Mouse (Mus musculus) liver, postnatal 0 days (tissue): ENCODE measurements around the gene Gatad2b. TPM values are rescaled to one million over a fixed set of nuclear protein-coding genes. Genes with fewer than 3 reads are reported as not detected.

Source experiments
- ATAC-seq: fragments of 200-750 bp; cut with Nextera tagmentation; 2 replicates; pipeline ENCODE4 v1.8.0; 2017; ENCODE audit warnings: mild to moderate bottlenecking, moderate library complexity
- DNase-seq: peaks from one replicate; pipeline ENCODE4 v3.0.0-alpha.2; 2016
- H3K27ac ChIP-seq: fragments of 300-500 bp; sonication (generic); 2 replicates; pipeline ENCODE4 v1.5.1; 2014; ENCODE audit warnings: antibody characterized with exemption, moderate library complexity, mild to moderate bottlenecking, low read depth
- H3K27me3 ChIP-seq: fragments of 300-500 bp; sonication (generic); 2 replicates; pipeline ENCODE4 v1.6.1; 2014; ENCODE audit warnings: low read length, control low read depth, mixed read lengths; ENCODE audit not compliant: insufficient read depth
- H3K36me3 ChIP-seq: fragments of 300-500 bp; sonication (generic); replicated peaks from 2 replicates; pipeline ENCODE4 v1.6.1; 2014; ENCODE audit warnings: mild to moderate bottlenecking, control low read depth, low read length, moderate library complexity, mixed read lengths; ENCODE audit not compliant: insufficient read depth
- H3K4me1 ChIP-seq: fragments of 300-500 bp; sonication (generic); 2 replicates; pipeline ENCODE4 v1.6.1; 2014; ENCODE audit warnings: antibody characterized with exemption, mild to moderate bottlenecking, control low read depth; ENCODE audit not compliant: insufficient read depth
- H3K4me2 ChIP-seq: fragments of 300-500 bp; sonication (generic); 2 replicates; pipeline ENCODE4 v1.6.1; 2014; ENCODE audit warnings: low read depth, mild to moderate bottlenecking, low read length, moderate library complexity, mixed read lengths
- H3K4me3 ChIP-seq: fragments of 300-500 bp; sonication (generic); 2 replicates; pipeline ENCODE4 v1.5.1; 2014; ENCODE audit warnings: low read depth, low read length
- H3K9ac ChIP-seq: fragments of 300-500 bp; sonication (generic); replicated peaks from 2 replicates; pipeline ENCODE4 v1.6.1; 2014; ENCODE audit warnings: mild to moderate bottlenecking, moderate library complexity
- H3K9me3 ChIP-seq: fragments of 300-500 bp; sonication (generic); 2 replicates; pipeline ENCODE4 v1.6.1; 2016; ENCODE audit warnings: mild to moderate bottlenecking, control low read depth, low read length, mixed read lengths
- CTCF ChIP-seq: sonication (generic); IDR thresholded peaks from 2 replicates; pipeline ENCODE4 v1.5.1; 2016; ENCODE audit warnings: antibody characterized with exemption, low read depth
- EP300 ChIP-seq: IDR thresholded peaks from 2 replicates; pipeline ENCODE4 v1.6.1; 2016; ENCODE audit warnings: antibody characterized with exemption, low read depth, mild to moderate bottlenecking
- WGBS: fragments of 180-500 bp; shearing (Covaris S2); extraction: QIAGEN DNeasy Blood & Tissue Kit; methylation state at CpG from one replicate; pipeline ENCODE4 v1.1.7; 2014; ENCODE audit not compliant: insufficient replicate concordance; 5-methylcytosine and 5-hydroxymethylcytosine counted together
- polyA plus RNA-seq: library from polyadenylated mRNA; unstranded; fragments of >200 nt; fragmentation: Nextera tagmentation; extraction: Ambion mirVana; gene quantifications from 2 replicates; pipeline ENCODE4 v1.2.1, GENCODE M21; 2015

Gene Gatad2b
- polyA plus RNA-seq, 1 experiment from 2014 or later = 3.1 TPM

DNA sequence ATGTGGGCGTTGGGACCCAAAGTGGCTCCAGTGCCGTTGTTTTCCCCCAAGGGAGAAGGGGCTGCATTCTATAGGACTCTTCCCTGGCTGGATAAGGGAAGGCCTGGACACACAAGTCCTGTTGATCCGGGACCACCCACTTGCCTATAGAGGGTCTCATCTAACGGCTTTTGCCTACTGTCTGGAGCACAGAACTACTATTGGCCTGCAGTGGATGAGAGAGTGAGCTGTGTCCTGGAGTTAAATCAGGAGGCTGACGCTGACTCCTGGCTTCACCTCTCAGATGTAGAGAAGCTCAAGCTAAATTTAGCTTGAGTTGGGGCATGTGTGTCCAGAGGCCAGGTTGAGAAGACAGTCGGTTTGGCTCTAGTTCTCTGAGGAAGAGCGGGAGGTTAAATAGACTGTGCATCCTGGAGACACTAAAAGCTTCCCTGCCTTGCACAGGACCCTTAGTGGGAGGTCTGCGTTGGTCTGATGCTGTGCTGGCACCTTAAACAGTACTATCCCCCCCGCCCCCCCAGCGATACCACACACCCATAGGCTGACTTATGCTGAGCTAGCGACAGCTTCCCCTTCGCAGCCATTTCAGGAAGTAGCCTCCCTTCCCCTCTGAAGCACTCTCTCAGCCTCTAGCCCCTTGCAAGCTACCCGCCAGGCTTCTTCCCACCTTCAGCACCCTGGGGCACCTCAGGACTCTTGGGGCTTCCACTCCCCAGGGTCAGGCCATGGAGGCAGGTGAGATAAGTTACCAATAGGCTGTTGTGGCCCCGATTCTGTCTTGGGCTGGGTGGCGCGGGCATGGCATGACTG is 26.8 kb upstream of the Gatad2b start:
- peak; percentile 5 for ATAC-seq
- Histone ChIP-seq H3K9ac (peak overlapping the region; percentile 81), H3K4me1 (peaks cover 27% of the 10 kb centered on the region), H3K36me3 (peaks cover 36% of the 10 kb centered on the region), H3K4me3 (peak overlapping the region; percentile 76), H3K9me3 (no peaks in the 10 kb centered on the region), H3K27ac (peak overlapping the region; percentile 98), H3K27me3 (no peaks in the 10 kb centered on the region), H3K4me2 (peak overlapping the region; percentile 87)
- TF ChIP-seq CTCF (no peak), EP300 (no peak)
- peak; percentile 58 for DNase-seq
- 12% methylated on average over 16 of the region's 16 CpGs for WGBS

DNA sequence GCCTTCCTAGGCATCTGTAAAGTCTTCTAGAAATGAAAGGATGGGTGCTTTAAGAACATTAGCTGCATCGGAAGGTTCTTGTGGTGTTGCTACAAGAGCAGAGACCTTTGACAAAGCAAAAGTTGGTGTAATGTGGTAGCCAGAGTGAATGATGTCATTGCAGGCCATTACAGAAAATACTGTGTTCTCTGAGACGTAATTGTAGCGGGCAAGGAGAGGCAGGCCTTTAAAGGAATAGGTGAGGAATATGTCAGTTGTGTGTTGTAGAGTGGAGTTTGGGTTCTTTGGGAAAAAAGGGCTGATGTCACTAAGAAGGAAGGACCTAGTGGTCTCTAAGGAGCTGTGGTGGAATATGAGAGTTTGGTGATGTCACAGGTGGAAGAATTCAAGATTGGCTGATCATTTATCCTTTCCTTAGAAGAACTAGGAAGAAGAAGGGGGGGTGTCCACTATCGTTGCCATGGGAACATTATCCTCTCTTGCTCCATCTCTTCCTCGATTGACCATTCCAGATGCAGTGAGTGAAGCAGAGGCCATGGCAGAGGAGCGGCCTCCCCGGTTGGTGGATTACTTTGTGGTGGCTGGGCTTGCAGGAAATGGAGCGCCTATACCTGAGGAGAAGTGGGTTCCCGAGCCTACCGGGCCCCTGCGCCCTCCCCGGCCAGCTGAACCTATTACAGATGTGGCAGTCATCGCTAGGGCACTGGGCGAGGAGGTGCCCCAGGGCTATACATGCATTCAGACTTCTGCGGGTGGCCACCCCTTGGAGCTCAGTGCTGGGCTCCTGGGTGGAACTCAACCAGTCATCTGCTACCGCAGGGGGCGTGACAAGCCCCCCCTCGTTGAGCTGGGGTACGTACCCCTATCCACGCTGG is 25.8 kb upstream of the Gatad2b start:
- Histone ChIP-seq H3K4me1 (peaks cover 27% of the 10 kb centered on the region), H3K4me3 (peak overlapping the region; percentile 76), H3K36me3 (peaks cover 34% of the 10 kb centered on the region), H3K4me2 (peak overlapping the region; percentile 87), H3K27ac (peak overlapping the region; percentile 98), H3K9ac (peak overlapping the region; percentile 81), H3K9me3 (no peaks in the 10 kb centered on the region), H3K27me3 (no peaks in the 10 kb centered on the region)
- ATAC-seq (no peak), DNase-seq (no peak)
- 71% methylated on average over 20 of the region's 20 CpGs for whole genome bisulfite sequencing
- TF ChIP-seq EP300 (no peak), CTCF (no peak)

DNA sequence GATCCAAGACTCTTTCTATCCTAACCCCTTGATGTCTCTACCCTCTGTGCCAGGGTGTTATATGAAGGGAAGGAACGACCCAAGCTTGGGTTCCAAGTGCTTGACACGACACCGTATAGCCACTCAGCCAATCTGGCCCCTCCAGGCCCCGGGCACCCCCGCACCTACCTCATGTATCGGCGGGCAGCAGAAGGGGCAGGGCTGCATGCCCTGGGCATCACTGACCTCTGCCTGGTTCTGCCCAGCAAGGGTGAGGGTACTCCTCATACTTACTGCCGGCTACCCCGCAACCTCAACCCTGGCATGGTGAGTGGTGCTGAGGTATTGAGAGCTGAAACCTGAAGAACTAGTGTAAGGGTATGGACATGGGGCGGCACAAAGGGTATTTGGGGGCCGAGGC is 24.8 kb upstream of the Gatad2b start:
- DNase-seq = no peak
- Histone ChIP-seq H3K9ac (no peak overlapping the region), H3K4me1 (peaks cover 27% of the 10 kb centered on the region), H3K4me2 (no peak overlapping the region), H3K27ac (no peak overlapping the region), H3K36me3 (peaks cover 28% of the 10 kb centered on the region), H3K4me3 (no peak overlapping the region), H3K27me3 (no peaks in the 10 kb centered on the region), H3K9me3 (no peaks in the 10 kb centered on the region)
- TF ChIP-seq CTCF = no peak
- no peak for TF ChIP-seq EP300
- WGBS = 89% methylated on average over 11 of the region's 11 CpGs
- ATAC-seq = no peak

DNA sequence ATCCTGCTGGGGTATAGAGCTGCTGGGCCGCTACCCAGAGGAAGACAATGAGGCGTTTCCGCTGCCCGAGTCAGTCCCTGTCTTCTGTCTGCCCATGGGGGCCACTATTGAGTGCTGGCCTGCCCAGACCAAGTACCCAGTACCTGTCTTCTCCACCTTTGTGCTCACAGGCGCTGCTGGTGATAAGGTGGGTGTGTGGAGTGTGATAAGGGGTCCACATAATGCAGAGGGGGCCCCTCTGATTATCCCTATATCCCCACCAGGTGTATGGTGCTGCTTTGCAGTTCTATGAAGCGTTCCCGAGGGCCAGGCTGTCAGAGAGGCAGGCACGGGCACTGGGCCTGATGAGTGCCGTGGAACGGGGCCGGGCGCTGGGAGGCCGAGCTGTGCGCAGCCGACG is 24.0 kb upstream of the Gatad2b start:
- no peak for DNase-seq
- no peak overlapping the region for H3K9ac ChIP-seq
- TF ChIP-seq EP300 (no peak), CTCF (no peak)
- no peaks in the 10 kb centered on the region for H3K9me3 ChIP-seq
- no peaks in the 10 kb centered on the region for H3K27me3 ChIP-seq
- ATAC-seq = no peak
- H3K4me3 ChIP-seq = no peak overlapping the region
- H3K4me2 ChIP-seq = no peak overlapping the region
- 90% methylated on average over 16 of the region's 16 CpGs for WGBS
- peaks cover 27% of the 10 kb centered on the region for H3K36me3 ChIP-seq
- no peak overlapping the region for H3K27ac ChIP-seq
- peaks cover 27% of the 10 kb centered on the region for H3K4me1 ChIP-seq

DNA sequence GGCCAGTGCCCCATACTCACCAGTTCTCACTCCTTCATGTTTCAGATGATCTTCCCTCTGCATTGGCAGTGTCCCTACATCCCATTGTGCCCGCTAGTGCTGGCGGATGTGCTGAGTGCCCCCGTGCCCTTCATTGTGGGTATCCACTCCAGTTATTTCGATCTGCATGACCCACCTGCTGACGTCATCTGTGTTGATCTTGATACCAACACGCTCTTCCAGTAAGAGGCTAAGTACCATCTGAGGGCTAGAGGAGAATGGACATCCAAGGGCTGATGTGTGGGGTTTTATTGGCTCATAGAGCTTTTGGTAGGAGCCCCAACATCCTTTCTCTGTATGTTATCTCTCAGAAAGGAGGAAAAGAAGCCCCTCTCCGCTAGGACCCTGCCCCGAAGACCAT is 22.2 kb upstream of the Gatad2b start:
- no peak for TF ChIP-seq EP300
- TF ChIP-seq CTCF = no peak
- no peak overlapping the region for H3K4me3 ChIP-seq
- no peak overlapping the region for H3K9ac ChIP-seq
- 82% methylated on average over 8 of the region's 8 CpGs for WGBS
- H3K36me3 ChIP-seq = peaks cover 35% of the 10 kb centered on the region
- no peak overlapping the region for H3K27ac ChIP-seq
- no peak overlapping the region for H3K4me2 ChIP-seq
- no peaks in the 10 kb centered on the region for H3K27me3 ChIP-seq
- no peak for DNase-seq
- no peak for ATAC-seq
- H3K9me3 ChIP-seq = no peaks in the 10 kb centered on the region
- H3K4me1 ChIP-seq = peaks cover 19% of the 10 kb centered on the region

DNA sequence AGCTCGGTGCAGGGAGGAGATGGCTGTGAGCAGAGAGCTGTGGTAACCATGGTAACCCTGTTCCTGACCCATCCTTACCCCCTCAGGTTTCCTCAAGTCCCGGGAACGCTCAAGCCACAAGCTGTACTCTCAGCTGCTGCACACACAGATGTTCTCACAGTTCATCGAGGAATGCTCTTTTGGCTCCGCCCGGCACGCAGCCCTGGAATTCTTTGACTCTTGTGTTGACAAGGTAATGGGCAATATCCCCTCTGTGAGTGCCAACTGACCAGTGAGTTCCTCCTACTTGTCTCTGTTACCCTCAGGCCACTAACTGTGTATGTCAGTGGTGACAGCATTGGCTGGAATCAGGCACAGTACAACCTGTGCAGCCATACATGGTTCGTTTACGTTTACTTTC is 20.8 kb upstream of the Gatad2b start:
- Histone ChIP-seq H3K9me3 (no peaks in the 10 kb centered on the region), H3K27ac (no peak overlapping the region), H3K4me1 (peaks cover 10% of the 10 kb centered on the region), H3K36me3 (peaks cover 43% of the 10 kb centered on the region), H3K4me2 (no peak overlapping the region), H3K9ac (no peak overlapping the region), H3K4me3 (no peak overlapping the region), H3K27me3 (no peaks in the 10 kb centered on the region)
- no peak for DNase-seq
- WGBS = 86% methylated on average over 9 of the region's 9 CpGs
- TF ChIP-seq CTCF (no peak), EP300 (no peak)
- ATAC-seq = no peak
